Mouse (Mus musculus): ENCODE results near the gene Rpl10. TPM values are rescaled to one million over a fixed set of nuclear protein-coding genes. Genes with fewer than 3 reads are reported as not detected.

Gene Rpl10
- polyA plus RNA-seq, 1 experiment = 3,196 TPM

DNA sequence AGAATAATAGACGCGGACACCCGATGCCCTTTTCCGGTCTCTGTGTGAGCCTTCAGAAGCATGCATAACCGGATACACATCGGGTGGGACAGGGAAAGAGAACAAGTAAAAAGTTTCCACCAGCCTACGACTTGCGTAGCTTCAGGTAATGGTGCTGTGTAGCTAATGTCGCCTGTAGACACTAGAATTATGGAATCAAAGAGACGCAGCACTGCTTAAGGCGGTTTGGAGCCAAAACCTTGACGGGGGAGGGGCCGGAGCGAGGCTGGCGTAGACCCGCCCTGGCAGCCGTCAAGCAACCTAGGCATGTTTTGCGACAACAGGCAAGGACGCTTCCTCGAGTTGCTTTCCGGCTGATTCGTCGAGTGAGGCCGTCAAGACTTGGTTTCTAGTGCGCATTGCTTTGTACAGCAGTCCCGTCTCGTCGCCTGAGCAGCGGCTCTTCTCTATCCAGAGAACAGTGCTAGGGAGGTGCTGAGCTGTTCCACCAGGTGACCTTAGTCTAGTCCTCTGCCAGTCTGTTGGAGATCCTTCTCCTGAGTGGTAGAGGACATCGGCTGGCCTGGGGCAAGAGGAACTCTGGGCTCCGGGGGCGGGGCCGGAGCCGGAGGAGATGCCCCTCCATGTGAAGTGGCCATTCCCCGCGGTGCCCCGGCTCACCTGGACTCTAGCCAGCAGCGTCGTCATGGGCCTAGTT lies 11.9 kb downstream of the Rpl10 start:
- Histone ChIP-seq H3K79me3 (ENCODE audit: low read depth) (no peaks in the 10 kb centered on the region), H3K27me3 (ENCODE audit: control insufficient read depth, insufficient read depth, insufficient read length) (no peaks in the 10 kb centered on the region), H3K4me3 (ENCODE audit: insufficient read depth, poor library complexity, severe bottlenecking) (peak overlapping the region; percentile 41), H3K36me3 (ENCODE audit: control insufficient read depth, insufficient read depth) (no peaks in the 10 kb centered on the region), H3K79me2 (ENCODE audit: control insufficient read depth, insufficient read depth) (peaks cover 29% of the 10 kb centered on the region), H3ac (ENCODE audit: control insufficient read depth, insufficient read length, low read depth) (peak overlapping the region; percentile 87)
- no peak for TF ChIP-seq CEBPB (IDR thresholded peaks at IDR 0.05; ENCODE audit: low read depth)
- TF ChIP-seq USF1 (IDR thresholded peaks at IDR 0.05; ENCODE audit: low read depth) = no peak
- TF ChIP-seq MAX (IDR thresholded peaks at IDR 0.05) = peak; percentile 29

DNA sequence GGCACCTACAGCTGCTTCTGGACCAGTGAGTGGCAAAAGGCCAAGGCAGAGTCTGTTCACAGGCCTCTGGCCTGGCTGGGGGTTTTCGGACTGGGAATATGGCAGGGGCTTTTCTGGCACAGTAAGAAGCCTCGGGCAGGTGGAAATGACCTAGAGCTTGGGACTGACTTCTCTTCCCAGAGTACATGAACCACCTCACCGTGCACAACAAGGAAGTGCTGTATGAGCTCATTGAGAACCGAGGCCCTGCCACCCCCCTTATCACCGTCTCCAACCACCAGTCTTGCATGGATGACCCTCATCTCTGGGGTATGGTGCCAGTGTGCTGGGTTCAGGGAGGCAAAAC lies 12.5 kb downstream of the Rpl10 start:
- H3K27me3 ChIP-seq (ENCODE audit: control insufficient read depth, insufficient read depth, insufficient read length) = no peaks in the 10 kb centered on the region
- no peaks in the 10 kb centered on the region for H3K79me3 ChIP-seq (ENCODE audit: low read depth)
- TF ChIP-seq MYOD1 (IDR thresholded peaks at IDR 0.05; ENCODE audit: control insufficient read depth, insufficient read length, low read depth) (no peak), FOSL1 (IDR thresholded peaks at IDR 0.05; ENCODE audit: insufficient read depth, low read length, poor library complexity, severe bottlenecking) (no peak), USF1 (IDR thresholded peaks at IDR 0.05; ENCODE audit: low read depth) (no peak), CTCF (IDR thresholded peaks at IDR 0.05; ENCODE audit: control insufficient read depth, insufficient read depth, insufficient read length) (no peak), MAX (IDR thresholded peaks at IDR 0.05) (no peak), MYOG (IDR thresholded peaks at IDR 0.05; ENCODE audit: control insufficient read depth, extremely low read depth, insufficient read length) (no peak), CEBPB (IDR thresholded peaks at IDR 0.05; ENCODE audit: low read depth) (no peak)
- no peaks in the 10 kb centered on the region for H3K36me3 ChIP-seq (ENCODE audit: control insufficient read depth, insufficient read depth)
- H3ac ChIP-seq (ENCODE audit: control insufficient read depth, insufficient read length, low read depth) = peak overlapping the region; percentile 87
- peaks cover 29% of the 10 kb centered on the region for H3K79me2 ChIP-seq (ENCODE audit: control insufficient read depth, insufficient read depth)
- H3K4me3 ChIP-seq (ENCODE audit: insufficient read depth, poor library complexity, severe bottlenecking) = peak overlapping the region; percentile 41

DNA sequence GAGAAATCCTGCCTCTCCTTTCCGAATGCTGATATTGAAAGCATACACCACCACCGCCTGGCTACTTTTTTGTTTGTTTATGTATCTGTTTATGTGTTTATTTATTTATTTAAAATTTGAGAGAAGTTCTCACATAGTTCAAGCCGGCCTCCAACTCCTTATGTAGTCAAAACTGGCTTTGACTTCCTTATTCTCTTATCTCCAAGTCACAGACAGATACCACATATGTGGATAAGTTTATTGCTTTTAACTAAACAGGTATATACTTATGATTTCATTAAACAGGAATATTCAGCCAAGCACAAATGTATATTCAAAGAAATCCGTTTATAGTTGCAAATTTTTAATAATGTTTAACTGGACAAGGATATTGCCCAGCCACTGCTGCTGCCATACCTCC lies 22.8 kb downstream of the Rpl10 start:
- no peak for TF ChIP-seq MAX (IDR thresholded peaks at IDR 0.05)
- TF ChIP-seq CTCF (IDR thresholded peaks at IDR 0.05; ENCODE audit: control insufficient read depth, insufficient read depth, insufficient read length) = no peak
- no peak for TF ChIP-seq MYOG (IDR thresholded peaks at IDR 0.05; ENCODE audit: control insufficient read depth, extremely low read depth, insufficient read length)
- no peak for TF ChIP-seq USF1 (IDR thresholded peaks at IDR 0.05; ENCODE audit: low read depth)
- no peak for TF ChIP-seq CEBPB (IDR thresholded peaks at IDR 0.05; ENCODE audit: low read depth)
- no peak for TF ChIP-seq MYOD1 (IDR thresholded peaks at IDR 0.05; ENCODE audit: control insufficient read depth, insufficient read length, low read depth)
- TF ChIP-seq FOSL1 (IDR thresholded peaks at IDR 0.05; ENCODE audit: insufficient read depth, low read length, poor library complexity, severe bottlenecking) = no peak
- H3ac ChIP-seq (ENCODE audit: control insufficient read depth, insufficient read length, low read depth) = no peak overlapping the region
- peaks cover 11% of the 10 kb centered on the region for H3K79me2 ChIP-seq (ENCODE audit: control insufficient read depth, insufficient read depth)

DNA sequence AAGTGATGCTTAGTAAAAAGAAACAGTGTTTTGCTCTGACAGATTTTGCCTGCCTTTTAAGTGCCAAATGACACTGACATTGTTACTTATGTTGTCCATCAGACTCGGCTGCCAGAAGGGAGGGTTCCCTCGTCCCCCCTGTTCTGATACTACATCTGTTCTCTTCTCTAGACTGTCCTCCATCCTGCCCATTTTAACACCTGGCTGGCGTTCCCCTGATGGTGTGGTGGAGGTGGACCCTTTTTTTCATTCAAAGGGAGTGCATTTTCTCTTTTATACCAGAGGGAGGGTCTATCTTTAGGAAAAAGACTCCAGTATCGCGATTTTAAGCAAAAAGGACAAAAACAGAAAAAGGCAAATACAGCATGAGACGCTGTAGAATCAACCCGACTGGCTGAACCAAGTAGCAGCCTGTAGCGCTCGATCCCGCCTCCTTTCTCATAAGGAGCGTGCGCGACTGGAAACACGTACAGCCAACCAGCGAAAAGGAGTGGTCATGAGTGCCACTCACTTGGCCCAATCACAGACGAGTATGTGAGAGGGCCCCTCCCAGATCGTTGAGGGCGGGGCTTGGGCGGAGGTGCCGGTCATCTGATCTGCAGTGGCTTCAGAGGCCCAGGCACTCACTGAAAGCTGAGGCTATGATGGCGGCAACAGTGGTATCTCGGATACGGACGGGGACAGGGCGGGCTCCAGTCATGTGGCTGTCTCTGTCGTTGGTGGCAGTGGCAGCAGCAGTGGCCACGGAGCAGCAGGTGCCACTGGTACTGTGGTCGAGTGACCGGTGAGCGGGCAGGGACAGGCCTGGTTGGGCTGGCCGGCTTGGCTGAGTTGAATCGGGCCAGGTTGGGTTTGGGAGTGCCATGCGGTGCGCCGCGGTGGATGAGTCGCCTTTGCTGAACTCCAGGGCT lies 26.2 kb downstream of the Rpl10 start, which contains the start of gene Atp6ap1:
TSS of gene Atp6ap1 (plus strand) at position 560 of the 911 bp plus-strand sequence.
- Histone ChIP-seq H3K27me3 (ENCODE audit: control insufficient read depth, insufficient read depth, insufficient read length) (no peaks in the 10 kb centered on the region), H3ac (ENCODE audit: control insufficient read depth, insufficient read length, low read depth) (peak within 1 kb of the TSS; percentile 93), H3K79me3 (ENCODE audit: low read depth) (peaks cover 7% of the 10 kb centered on the region), H3K4me3 (ENCODE audit: insufficient read depth, poor library complexity, severe bottlenecking) (peak within 1 kb of the TSS; percentile 55), H3K79me2 (ENCODE audit: control insufficient read depth, insufficient read depth) (peaks cover 20% of the 10 kb centered on the region), H3K36me3 (ENCODE audit: control insufficient read depth, insufficient read depth) (peaks cover 16% of the 10 kb centered on the region)
- TF ChIP-seq MYOG (IDR thresholded peaks at IDR 0.05; ENCODE audit: control insufficient read depth, extremely low read depth, insufficient read length) (no peak), MAX (IDR thresholded peaks at IDR 0.05) (no peak), USF1 (IDR thresholded peaks at IDR 0.05; ENCODE audit: low read depth) (no peak), MYOD1 (IDR thresholded peaks at IDR 0.05; ENCODE audit: control insufficient read depth, insufficient read length, low read depth) (no peak), FOSL1 (IDR thresholded peaks at IDR 0.05; ENCODE audit: insufficient read depth, low read length, poor library complexity, severe bottlenecking) (no peak), CTCF (IDR thresholded peaks at IDR 0.05; ENCODE audit: control insufficient read depth, insufficient read depth, insufficient read length) (no peak), CEBPB (IDR thresholded peaks at IDR 0.05; ENCODE audit: low read depth) (no peak)

More for the DNA sequence above, 22.8 kb downstream of the Rpl10 start:
- no peaks in the 10 kb centered on the region for H3K27me3 ChIP-seq (ENCODE audit: control insufficient read depth, insufficient read depth, insufficient read length)
- H3K4me3 ChIP-seq (ENCODE audit: insufficient read depth, poor library complexity, severe bottlenecking) = no peak overlapping the region
- H3K79me3 ChIP-seq (ENCODE audit: low read depth) = peaks cover 7% of the 10 kb centered on the region
- no peaks in the 10 kb centered on the region for H3K36me3 ChIP-seq (ENCODE audit: control insufficient read depth, insufficient read depth)

DNA sequence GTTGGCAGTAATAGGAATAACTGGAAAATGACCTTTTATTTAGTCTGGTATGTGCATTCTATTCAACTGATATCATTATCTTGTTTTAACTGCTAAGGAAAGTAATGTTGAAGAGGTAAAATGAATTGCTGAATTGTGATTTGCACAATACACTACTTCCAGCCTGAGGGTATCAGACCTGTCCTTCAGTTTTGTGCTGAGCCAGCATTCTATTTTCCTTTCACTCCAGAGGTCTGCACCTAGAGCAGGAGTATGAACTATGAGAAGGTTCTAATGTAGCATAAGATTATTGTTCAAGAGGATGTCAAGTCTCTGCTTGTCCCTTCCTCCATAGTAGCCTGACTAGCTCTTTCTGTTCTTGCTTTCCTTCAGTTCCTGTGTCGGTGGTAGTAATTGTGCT lies 27.7 kb downstream of the Rpl10 start:
- H3K79me2 ChIP-seq (ENCODE audit: control insufficient read depth, insufficient read depth) = peaks cover 20% of the 10 kb centered on the region
- H3ac ChIP-seq (ENCODE audit: control insufficient read depth, insufficient read length, low read depth) = no peak overlapping the region
- H3K27me3 ChIP-seq (ENCODE audit: control insufficient read depth, insufficient read depth, insufficient read length) = no peaks in the 10 kb centered on the region
- TF ChIP-seq MYOD1 (IDR thresholded peaks at IDR 0.05; ENCODE audit: control insufficient read depth, insufficient read length, low read depth) = no peak
- TF ChIP-seq CTCF (IDR thresholded peaks at IDR 0.05; ENCODE audit: control insufficient read depth, insufficient read depth, insufficient read length) = no peak
- no peak for TF ChIP-seq CEBPB (IDR thresholded peaks at IDR 0.05; ENCODE audit: low read depth)
- no peak for TF ChIP-seq MAX (IDR thresholded peaks at IDR 0.05)
- TF ChIP-seq USF1 (IDR thresholded peaks at IDR 0.05; ENCODE audit: low read depth) = no peak
- TF ChIP-seq FOSL1 (IDR thresholded peaks at IDR 0.05; ENCODE audit: insufficient read depth, low read length, poor library complexity, severe bottlenecking) = no peak
- no peak for TF ChIP-seq MYOG (IDR thresholded peaks at IDR 0.05; ENCODE audit: control insufficient read depth, extremely low read depth, insufficient read length)
- peaks cover 7% of the 10 kb centered on the region for H3K79me3 ChIP-seq (ENCODE audit: low read depth)
- H3K36me3 ChIP-seq (ENCODE audit: control insufficient read depth, insufficient read depth) = peaks cover 25% of the 10 kb centered on the region
- no peak overlapping the region for H3K4me3 ChIP-seq (ENCODE audit: insufficient read depth, poor library complexity, severe bottlenecking)
